Mouse (Mus musculus) urinary bladder, postnatal 4 days (tissue): Measurements from ENCODE around the gene Cd47.

Source experiments
- DNase-seq, 2 experiments: peaks; one replicate each; pipeline ENCODE4 v3.0.0; 2021 to 2022; ENCODE audit warnings: low spot score in 2 of 2

The Cd47 gene

GRCm38 (mm10) chr16:49909536-49909935 is 109.2 kb downstream of the Cd47 start:
- no peak for DNase-seq

GRCm38 (mm10) chr16:49914094-49914493 is 113.8 kb downstream of the Cd47 start:
- DNase-seq = no peak

- no peak for DNase-seq
Measured at GRCm38 (mm10) chr16:49915532-49916476, 115.5 kb downstream of the Cd47 start.

GRCm38 (mm10) chr16:49920191-49920590 is 119.9 kb downstream of the Cd47 start:
- no peak for DNase-seq

- no peak for DNase-seq
Measured at GRCm38 (mm10) chr16:49921677-49922076, 121.3 kb downstream of the Cd47 start.

- no peak for DNase-seq
Measured at GRCm38 (mm10) chr16:49922098-49922497, 121.8 kb downstream of the Cd47 start.

GRCm38 (mm10) chr16:49923720-49924119 is 123.4 kb downstream of the Cd47 start:
- no peak for DNase-seq

- DNase-seq = no peak
Measured at GRCm38 (mm10) chr16:49924941-49925340, 124.6 kb downstream of the Cd47 start.

GRCm38 (mm10) chr16:49933274-49933673 is 132.9 kb downstream of the Cd47 start:
- DNase-seq = no peak

GRCm38 (mm10) chr16:49936008-49936443 is 135.7 kb downstream of the Cd47 start:
- no peak for DNase-seq

GRCm38 (mm10) chr16:49936793-49937192 is 136.5 kb downstream of the Cd47 start:
- DNase-seq = no peak

GRCm38 (mm10) chr16:49937218-49938165 is 137.2 kb downstream of the Cd47 start:
- no peak for DNase-seq

- no peak for DNase-seq
Measured at GRCm38 (mm10) chr16:49938483-49939301, 138.4 kb downstream of the Cd47 start.

- no peak for DNase-seq
Measured at GRCm38 (mm10) chr16:49939376-49939775, 139.0 kb downstream of the Cd47 start.

- no peak for DNase-seq
Measured at GRCm38 (mm10) chr16:49940473-49940872, 140.1 kb downstream of the Cd47 start.

GRCm38 (mm10) chr16:49941031-49941430 is 140.7 kb downstream of the Cd47 start:
- no peak for DNase-seq

GRCm38 (mm10) chr16:49943726-49944125 is 143.4 kb downstream of the Cd47 start:
- no peak for DNase-seq

- DNase-seq = no peak
Measured at GRCm38 (mm10) chr16:49945084-49945483, 144.8 kb downstream of the Cd47 start.

GRCm38 (mm10) chr16:49947049-49947448 is 146.7 kb downstream of the Cd47 start:
- no peak for DNase-seq

- DNase-seq = no peak
Measured at GRCm38 (mm10) chr16:49947610-49948009, 147.3 kb downstream of the Cd47 start.

GRCm38 (mm10) chr16:49948287-49948686 is 148.0 kb downstream of the Cd47 start:
- DNase-seq = no peak
